Mouse (Mus musculus) megakaryocyte-erythroid progenitor cell, adult 5-6 weeks (primary cell): ENCODE measurements around the gene Immp1l. TPM values are rescaled to one million over a fixed set of nuclear protein-coding genes. Genes with fewer than 3 reads are reported as not detected.

Experiments
- ATAC-seq: replicated peaks from 2 replicates; pipeline ENCODE4 v1.8.0; 2016; ENCODE audit warnings: mild to moderate bottlenecking, inconsistent platforms; ENCODE audit not compliant: severe bottlenecking, poor library complexity, low FRiP score, low TSS enrichment
- total RNA-seq, 2 experiments: library from RNA; stranded (forward) in 1 of 2; stranded (reverse) in 1 of 2; fragments of 200-1000, 215-1000 nt in 1 of 2; fragments of >200 nt in 1 of 2; fragmentation: Nextera tagmentation in 1 of 2; gene quantifications; 2 replicates each; pipeline ENCODE4 v1.2.3; 2014 to 2017

The Immp1l gene
- total RNA-seq (2014; fragmentation: Nextera tagmentation) (47.5 and 61.7 TPM in 2 replicates), total RNA-seq (2017) (55.6 and 72.8 TPM in 2 replicates)

GRCm38 (mm10) chr2:105903896-105904756 is at the start of gene Immp1l, which contains the start of gene Elp4:
Immp1l (plus strand) TSS chr2:105904638.
Elp4 (minus strand) TSS chr2:105904564.
- peak; percentile 99 for ATAC-seq

GRCm38 (mm10) chr2:105854740-105855139 is 49.7 kb upstream of the Immp1l start:
- no peak for ATAC-seq

- ATAC-seq, result no peak; the same call in 1 of the 2 replicates
These were observed 31.0 kb upstream of the Immp1l start for GRCm38 (mm10) chr2:105873403-105873802.

GRCm38 (mm10) chr2:105890816-105891215 is 13.6 kb upstream of the Immp1l start:
- peak; percentile 52; the same call in 1 of the 2 replicates for ATAC-seq

- peak; percentile 53 for ATAC-seq
These were observed 314 bp downstream of the Immp1l start for GRCm38 (mm10) chr2:105904757-105905146.

GRCm38 (mm10) chr2:105908351-105908750 is 3.9 kb downstream of the Immp1l start:
- ATAC-seq, result peak; percentile 45

GRCm38 (mm10) chr2:105910611-105911010 is 6.2 kb downstream of the Immp1l start:
- ATAC-seq, result no peak; the same call in 1 of the 2 replicates

GRCm38 (mm10) chr2:105913655-105914366 is 9.4 kb downstream of the Immp1l start:
- no peak for ATAC-seq

GRCm38 (mm10) chr2:105916671-105917070 is 12.2 kb downstream of the Immp1l start:
- peak; percentile 52; the same call in 1 of the 2 replicates for ATAC-seq

- no peak for ATAC-seq
These were observed 13.3 kb downstream of the Immp1l start for GRCm38 (mm10) chr2:105917623-105918346.

- no peak for ATAC-seq
These were observed 45.7 kb downstream of the Immp1l start for GRCm38 (mm10) chr2:105950131-105950530.

GRCm38 (mm10) chr2:105951350-105951940 is 47.0 kb downstream of the Immp1l start:
- no peak for ATAC-seq

- ATAC-seq, result peak; percentile 52; the same call in 1 of the 2 replicates
These were observed 49.4 kb downstream of the Immp1l start for GRCm38 (mm10) chr2:105953862-105954261.

- no peak for ATAC-seq
These were observed 59.0 kb downstream of the Immp1l start for GRCm38 (mm10) chr2:105963447-105963846.

GRCm38 (mm10) chr2:105973941-105974340 is 69.5 kb downstream of the Immp1l start:
- ATAC-seq, result no peak

GRCm38 (mm10) chr2:105978065-105978464 is 73.6 kb downstream of the Immp1l start:
- ATAC-seq, result no peak

GRCm38 (mm10) chr2:105985206-105985605 is 80.8 kb downstream of the Immp1l start:
- ATAC-seq, result no peak

GRCm38 (mm10) chr2:105987131-105987530 is 82.7 kb downstream of the Immp1l start:
- no peak for ATAC-seq

GRCm38 (mm10) chr2:105987999-105988398 is 83.6 kb downstream of the Immp1l start:
- no peak for ATAC-seq
